Mouse (Mus musculus) intestine, embryonic 14.5 days (tissue): ENCODE results near the gene Slc16a1. TPM values are rescaled to one million over a fixed set of nuclear protein-coding genes. Genes with fewer than 3 reads are reported as not detected.

Experiments
- ATAC-seq: fragments of 200-750 bp; cut with Nextera tagmentation; replicated peaks from 2 replicates; pipeline ENCODE4 v1.8.0; 2017; ENCODE audit warnings: low read depth, moderate number of reproducible peaks, moderate TSS enrichment, moderate library complexity; ENCODE audit not compliant: low FRiP score, low TSS enrichment
- DNase-seq: peaks from one replicate; pipeline ENCODE4 v3.0.0-alpha.2; 2018; ENCODE audit warnings: low spot score
- H3K27ac ChIP-seq: fragments of 300-500 bp; sonication (generic); 2 replicates; pipeline ENCODE4 v1.5.1; 2014; ENCODE audit warnings: low read depth, mild to moderate bottlenecking, control low read depth
- H3K27me3 ChIP-seq: fragments of 300-500 bp; sonication (generic); replicated peaks from 2 replicates; pipeline ENCODE4 v1.6.1; 2014; ENCODE audit warnings: low read length, control low read depth; ENCODE audit not compliant: control insufficient read depth, insufficient read depth
- H3K36me3 ChIP-seq: fragments of 300-500 bp; sonication (generic); 2 replicates; pipeline ENCODE4 v1.6.1; 2014; ENCODE audit warnings: low read length, control low read depth; ENCODE audit not compliant: control insufficient read depth, insufficient read depth
- H3K4me1 ChIP-seq: fragments of 300-500 bp; sonication (generic); replicated peaks from 2 replicates; pipeline ENCODE4 v1.6.1; 2014; ENCODE audit warnings: low read length, control low read depth, mixed read lengths; ENCODE audit not compliant: control insufficient read depth, insufficient read depth
- H3K4me2 ChIP-seq: fragments of 300-500 bp; sonication (generic); 2 replicates; pipeline ENCODE4 v1.6.1; 2014; ENCODE audit warnings: low read length
- H3K4me3 ChIP-seq: fragments of 300-500 bp; sonication (generic); 2 replicates; pipeline ENCODE4 v1.5.1; 2014; ENCODE audit warnings: low read depth, low read length, control low read depth, mixed read lengths
- H3K9ac ChIP-seq: fragments of 300-500 bp; sonication (generic); 2 replicates; pipeline ENCODE4 v1.6.1; 2014; ENCODE audit warnings: mild to moderate bottlenecking, low read length
- H3K9me3 ChIP-seq: fragments of 300-500 bp; sonication (generic); 2 replicates; pipeline ENCODE4 v1.6.1; 2016; ENCODE audit warnings: low read length, control low read depth; ENCODE audit not compliant: control insufficient read depth
- WGBS: fragments of 180-500 bp; shearing (Covaris S2); extraction: QIAGEN DNeasy Blood & Tissue Kit; methylation state at CpG from one replicate; pipeline ENCODE4 v1.1.7; 2014; 5-methylcytosine and 5-hydroxymethylcytosine counted together
- polyA plus RNA-seq: library from polyadenylated mRNA; unstranded; fragments of >200 nt; fragmentation: Nextera tagmentation; extraction: Ambion mirVana; gene quantifications from 2 replicates; pipeline ENCODE4 v1.2.1, GENCODE M21; 2014

Slc16a1 gene
- polyA plus RNA-seq, 1 experiment from 2014 or later = 42.5 TPM

GRCm38 (mm10) chr3:104674329-104675220, 36.1 kb downstream of the Slc16a1 start:
- DNase-seq = peak; percentile 81
- Histone ChIP-seq H3K4me3 (peak overlapping the region; percentile 36), H3K36me3 (no peaks in the 10 kb centered on the region), H3K9ac (peak overlapping the region; percentile 25; the same call in 1 of the 2 replicates), H3K4me2 (peak overlapping the region; percentile 78), H3K4me1 (peaks cover 31% of the 10 kb centered on the region), H3K27me3 (no peaks in the 10 kb centered on the region), H3K9me3 (no peaks in the 10 kb centered on the region), H3K27ac (peak overlapping the region; percentile 51; the same call in 1 of the 2 replicates)
- no peak for ATAC-seq
- 7% methylated on average over 14 of the region's 14 CpGs for WGBS

GRCm38 (mm10) chr3:104675258-104675851, 36.9 kb downstream of the Slc16a1 start:
- ATAC-seq (peak; percentile 80), DNase-seq (peak; percentile 82)
- no peaks in the 10 kb centered on the region for H3K9me3 ChIP-seq
- H3K4me3 ChIP-seq = peak overlapping the region; percentile 36
- H3K9ac ChIP-seq = peak overlapping the region; percentile 25; the same call in 1 of the 2 replicates
- H3K27me3 ChIP-seq = no peaks in the 10 kb centered on the region
- peak overlapping the region; percentile 78 for H3K4me2 ChIP-seq
- no peak overlapping the region for H3K27ac ChIP-seq
- peaks cover 26% of the 10 kb centered on the region for H3K4me1 ChIP-seq
- H3K36me3 ChIP-seq = no peaks in the 10 kb centered on the region
- 3% methylated on average over 23 of the region's 23 CpGs for WGBS

- ATAC-seq (no peak), DNase-seq (no peak)
- no peaks in the 10 kb centered on the region for H3K27me3 ChIP-seq
- H3K9me3 ChIP-seq = no peaks in the 10 kb centered on the region
- no peak overlapping the region for H3K9ac ChIP-seq
- no peak overlapping the region for H3K4me2 ChIP-seq
- H3K4me3 ChIP-seq = no peak overlapping the region
- peaks cover 22% of the 10 kb centered on the region for H3K4me1 ChIP-seq
- H3K27ac ChIP-seq = no peak overlapping the region
- H3K36me3 ChIP-seq = no peaks in the 10 kb centered on the region
- 95% methylated on average over 2 of the region's 2 CpGs for WGBS
Observed at GRCm38 (mm10) chr3:104677781-104678180, 39.3 kb downstream of the Slc16a1 start.

GRCm38 (mm10) chr3:104678826-104679225, 40.4 kb downstream of the Slc16a1 start:
- Histone ChIP-seq H3K4me3 (no peak overlapping the region), H3K36me3 (no peaks in the 10 kb centered on the region), H3K4me1 (peaks cover 15% of the 10 kb centered on the region), H3K27me3 (no peaks in the 10 kb centered on the region), H3K4me2 (no peak overlapping the region), H3K9me3 (no peaks in the 10 kb centered on the region), H3K27ac (no peak overlapping the region), H3K9ac (no peak overlapping the region)
- DNase-seq = no peak
- 86% methylated on average over 8 of the region's 8 CpGs for WGBS
- ATAC-seq = no peak

- Histone ChIP-seq H3K4me1 (no peaks in the 10 kb centered on the region), H3K27ac (no peak overlapping the region), H3K9ac (no peak overlapping the region), H3K36me3 (no peaks in the 10 kb centered on the region), H3K27me3 (no peaks in the 10 kb centered on the region), H3K4me3 (no peak overlapping the region), H3K9me3 (no peaks in the 10 kb centered on the region), H3K4me2 (no peak overlapping the region)
- 61% methylated on average over 11 of the region's 11 CpGs for WGBS
- peak; percentile 55; the same call in 1 of the 2 replicates for ATAC-seq
- peak; percentile 77 for DNase-seq
Observed at GRCm38 (mm10) chr3:104682671-104683504, 44.4 kb downstream of the Slc16a1 start.

DNA sequence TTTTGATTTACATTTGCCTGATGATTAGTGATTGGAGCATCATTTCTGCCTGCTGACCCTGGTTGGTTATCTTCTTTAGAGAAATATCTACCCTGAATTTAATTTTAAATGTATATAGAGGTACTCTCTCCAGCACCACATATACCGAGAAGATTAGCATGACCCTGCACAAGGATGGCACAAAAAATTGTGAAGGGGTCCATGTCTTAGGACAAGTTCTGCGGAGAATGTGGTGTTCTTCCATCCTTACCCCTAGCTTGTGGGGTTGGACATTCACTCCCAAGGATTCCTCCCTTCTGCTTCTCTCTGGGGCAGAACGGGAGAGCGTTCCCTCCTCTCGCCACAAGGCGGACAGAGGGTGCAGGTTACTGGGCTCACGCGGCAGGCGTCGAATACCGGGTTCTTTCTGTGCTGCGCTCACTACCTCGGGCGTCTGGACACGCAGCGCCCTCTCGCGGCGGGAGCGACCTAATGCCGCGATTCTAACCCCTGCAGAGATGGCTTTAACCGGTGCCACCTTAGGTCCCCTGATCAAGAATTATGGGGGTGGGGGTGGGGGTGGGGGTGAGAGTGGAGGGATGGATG, 62.4 kb downstream of the Slc16a1 start:
- no peak overlapping the region; the same call in 1 of the 2 replicates for H3K4me2 ChIP-seq
- ATAC-seq (peak; percentile 83), DNase-seq (peak; percentile 84)
- H3K4me1 ChIP-seq = no peaks in the 10 kb centered on the region
- H3K4me3 ChIP-seq = no peak overlapping the region
- WGBS = 6% methylated on average over 23 of the region's 23 CpGs
- no peaks in the 10 kb centered on the region for H3K27me3 ChIP-seq
- no peak overlapping the region for H3K27ac ChIP-seq
- no peak overlapping the region for H3K9ac ChIP-seq
- no peaks in the 10 kb centered on the region for H3K9me3 ChIP-seq
- H3K36me3 ChIP-seq = no peaks in the 10 kb centered on the region

- H3K4me1 ChIP-seq = peaks cover under 1% of the 10 kb centered on the region; the same call in 1 of the 2 replicates
- ATAC-seq (no peak), DNase-seq (no peak)
- no peaks in the 10 kb centered on the region for H3K9me3 ChIP-seq
- H3K4me2 ChIP-seq = no peak overlapping the region
- no peaks in the 10 kb centered on the region for H3K27me3 ChIP-seq
- H3K4me3 ChIP-seq = no peak overlapping the region
- no peaks in the 10 kb centered on the region for H3K36me3 ChIP-seq
- H3K27ac ChIP-seq = no peak overlapping the region
- WGBS = 70% methylated on average over 1 of the region's 1 CpGs
- no peak overlapping the region for H3K9ac ChIP-seq
Observed at GRCm38 (mm10) chr3:104701761-104702160, 63.3 kb downstream of the Slc16a1 start.

- 92% methylated on average over 4 of the region's 4 CpGs for WGBS
- no peak for ATAC-seq
Observed at GRCm38 (mm10) chr3:104703941-104704340, 65.5 kb downstream of the Slc16a1 start.

More at GRCm38 (mm10) chr3:104703941-104704340, 65.5 kb downstream of the Slc16a1 start:
- no peak overlapping the region for H3K4me3 ChIP-seq
- H3K4me2 ChIP-seq = no peak overlapping the region
- no peak for DNase-seq
- no peak overlapping the region for H3K27ac ChIP-seq
- peaks cover 5% of the 10 kb centered on the region; the same call in 1 of the 2 replicates for H3K4me1 ChIP-seq
- no peaks in the 10 kb centered on the region for H3K9me3 ChIP-seq
- H3K9ac ChIP-seq = no peak overlapping the region
- no peaks in the 10 kb centered on the region for H3K27me3 ChIP-seq
- H3K36me3 ChIP-seq = no peaks in the 10 kb centered on the region
